Mouse (Mus musculus): ENCODE measurements around the gene Heyl.

GRCm38 (mm10) chr4:123216782-123217181 lies 16.6 kb upstream of the Heyl start:
- peak; percentile 98 for TF ChIP-seq CTCF (IDR thresholded peaks at IDR 0.05)
- no peak for TF ChIP-seq POLR2A (IDR thresholded peaks at IDR 0.05; ENCODE audit: insufficient read depth, low read depth, low read length)
- TF ChIP-seq EP300 (IDR thresholded peaks at IDR 0.05; ENCODE audit: insufficient read depth, low read depth, low read length) = 0 out of 2 replicates have a peak, but pooled peaks have one; percentile 67
